Mouse (Mus musculus): ENCODE results near the gene Dst. TPM values are rescaled to one million over a fixed set of nuclear protein-coding genes. Genes with fewer than 3 reads are reported as not detected.
"Not testable (repeated sequence)": the region's sequence is repeated elsewhere in the genome, so short reads cannot be mapped to it uniquely, and the experiment has no call there.

Gene Dst
- polyA plus RNA-seq, 1 experiment from 2014 or later, result 15.6 TPM

GRCm38 (mm10) chr1:34299507-34299906, 391.5 kb downstream of the Dst start:
- H3K9me3 ChIP-seq (ENCODE audit: low read depth, low read length), result no peaks in the 10 kb centered on the region
- H3K27me3 ChIP-seq (ENCODE audit: insufficient read depth, low read length), result no peaks in the 10 kb centered on the region
- TF ChIP-seq CTCF (IDR thresholded peaks at IDR 0.05; ENCODE audit: low read depth), result no peak
- H3K4me2 ChIP-seq, result no peak overlapping the region
- peaks cover 18% of the 10 kb centered on the region; the same call in 1 of the 2 replicates for H3K36me3 ChIP-seq (ENCODE audit: insufficient read depth)
- 67% methylated on average over 13 of the region's 13 CpGs for WGBS
- DNase-seq (no peak), ATAC-seq (ENCODE audit: insufficient read depth) (no peak)
- no peak overlapping the region for H3K9ac ChIP-seq
- H3K27ac ChIP-seq (ENCODE audit: low read depth), result no peak overlapping the region
- H3K4me1 ChIP-seq (ENCODE audit: insufficient read depth), result 0 out of 2 replicates have a peak, but pooled peaks cover 3% of the 10 kb centered on the region
- no peak overlapping the region for H3K4me3 ChIP-seq (ENCODE audit: low read depth, low read length)

DNA sequence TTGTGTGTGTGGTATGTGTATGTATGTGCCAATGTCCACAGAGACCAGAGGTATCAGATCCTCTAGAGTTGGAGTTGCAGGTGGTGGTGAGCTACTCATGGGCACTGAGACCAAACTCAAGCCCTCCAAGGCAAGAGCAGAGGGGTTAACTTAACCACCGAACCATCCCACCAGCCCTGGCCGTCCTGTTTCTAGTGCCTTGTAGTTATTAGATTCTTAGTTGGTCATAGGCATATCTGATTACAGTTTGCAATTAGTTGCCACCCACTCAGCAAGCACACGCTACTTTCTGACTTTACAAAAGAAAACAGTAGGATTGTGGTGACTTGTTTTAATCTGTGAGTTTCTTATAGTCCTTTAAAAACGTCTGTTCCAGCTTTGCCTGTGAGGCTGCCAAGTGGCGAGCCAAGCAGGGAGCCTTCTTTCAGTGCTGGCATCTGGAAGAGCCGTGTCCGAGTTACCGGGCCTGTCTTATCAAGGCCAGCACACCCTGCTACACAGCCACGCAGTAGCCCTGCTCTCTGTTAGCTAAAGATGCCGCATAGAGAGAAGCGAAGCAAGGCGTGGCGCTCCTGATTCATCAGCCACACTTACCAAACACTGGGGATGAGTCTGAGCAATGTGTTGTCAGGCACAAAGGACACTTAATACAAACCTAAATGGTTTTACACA, 392.4 kb downstream of the Dst start:
- Histone ChIP-seq H3K27ac (ENCODE audit: low read depth) (no peak overlapping the region), H3K36me3 (ENCODE audit: insufficient read depth) (peaks cover 12% of the 10 kb centered on the region; the same call in 1 of the 2 replicates), H3K27me3 (ENCODE audit: insufficient read depth, low read length) (no peaks in the 10 kb centered on the region), H3K4me1 (ENCODE audit: insufficient read depth) (0 out of 2 replicates have a peak, but pooled peaks cover 3% of the 10 kb centered on the region), H3K4me2 (no peak overlapping the region), H3K9ac (no peak overlapping the region), H3K9me3 (ENCODE audit: low read depth, low read length) (no peaks in the 10 kb centered on the region), H3K4me3 (ENCODE audit: low read depth, low read length) (no peak overlapping the region)
- 69% methylated on average over 13 of the region's 13 CpGs for WGBS
- TF ChIP-seq CTCF (IDR thresholded peaks at IDR 0.05; ENCODE audit: low read depth), result no peak
- DNase-seq, result no peak
- peak; percentile 19 for ATAC-seq (ENCODE audit: insufficient read depth)

GRCm38 (mm10) chr1:34304227-34304626, 396.2 kb downstream of the Dst start:
- no peak overlapping the region for H3K4me2 ChIP-seq
- 77% methylated on average over 5 of the region's 5 CpGs for WGBS
- DNase-seq (no peak), ATAC-seq (ENCODE audit: insufficient read depth) (no peak)
- H3K4me3 ChIP-seq (ENCODE audit: low read depth, low read length), result no peak overlapping the region
- no peak overlapping the region for H3K9ac ChIP-seq
- no peaks in the 10 kb centered on the region for H3K9me3 ChIP-seq (ENCODE audit: low read depth, low read length)
- H3K36me3 ChIP-seq (ENCODE audit: insufficient read depth), result peaks cover 8% of the 10 kb centered on the region; the same call in 1 of the 2 replicates
- H3K27ac ChIP-seq (ENCODE audit: low read depth), result no peak overlapping the region
- no peaks in the 10 kb centered on the region for H3K4me1 ChIP-seq (ENCODE audit: insufficient read depth)
- H3K27me3 ChIP-seq (ENCODE audit: insufficient read depth, low read length), result no peaks in the 10 kb centered on the region
- TF ChIP-seq CTCF (IDR thresholded peaks at IDR 0.05; ENCODE audit: low read depth), result no peak

DNA sequence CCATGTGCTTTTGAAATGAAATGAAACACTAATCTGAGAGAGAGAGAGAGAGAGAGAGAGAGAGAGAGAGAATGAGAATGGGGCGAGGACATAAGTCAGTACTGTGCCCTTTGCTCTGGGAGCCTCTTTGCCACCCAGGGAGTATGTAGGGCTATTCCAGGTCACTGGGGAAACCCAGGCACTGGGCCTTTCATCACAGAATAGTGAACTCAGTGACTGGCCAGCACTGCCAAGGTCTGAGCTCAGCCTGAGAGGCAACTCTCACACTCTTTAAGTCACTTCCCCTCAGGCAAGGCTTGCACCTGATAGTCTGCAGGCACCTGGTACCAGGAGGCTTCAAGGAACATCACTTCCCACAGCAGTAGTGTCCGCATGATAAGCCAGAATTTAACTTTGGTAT, 398.7 kb downstream of the Dst start:
- H3K4me3 ChIP-seq (ENCODE audit: low read depth, low read length), result no peak overlapping the region
- no peak overlapping the region for H3K4me2 ChIP-seq
- DNase-seq (no peak), ATAC-seq (ENCODE audit: insufficient read depth) (no peak)
- no peaks in the 10 kb centered on the region for H3K9me3 ChIP-seq (ENCODE audit: low read depth, low read length)
- H3K27me3 ChIP-seq (ENCODE audit: insufficient read depth, low read length), result no peaks in the 10 kb centered on the region
- no peak for TF ChIP-seq CTCF (IDR thresholded peaks at IDR 0.05; ENCODE audit: low read depth)
- H3K27ac ChIP-seq (ENCODE audit: low read depth), result no peak overlapping the region
- WGBS, result 86% methylated on average over 2 of the region's 2 CpGs
- no peaks in the 10 kb centered on the region for H3K4me1 ChIP-seq (ENCODE audit: insufficient read depth)
- H3K36me3 ChIP-seq (ENCODE audit: insufficient read depth), result peaks cover 7% of the 10 kb centered on the region; the same call in 1 of the 2 replicates
- H3K9ac ChIP-seq, result no peak overlapping the region

DNA sequence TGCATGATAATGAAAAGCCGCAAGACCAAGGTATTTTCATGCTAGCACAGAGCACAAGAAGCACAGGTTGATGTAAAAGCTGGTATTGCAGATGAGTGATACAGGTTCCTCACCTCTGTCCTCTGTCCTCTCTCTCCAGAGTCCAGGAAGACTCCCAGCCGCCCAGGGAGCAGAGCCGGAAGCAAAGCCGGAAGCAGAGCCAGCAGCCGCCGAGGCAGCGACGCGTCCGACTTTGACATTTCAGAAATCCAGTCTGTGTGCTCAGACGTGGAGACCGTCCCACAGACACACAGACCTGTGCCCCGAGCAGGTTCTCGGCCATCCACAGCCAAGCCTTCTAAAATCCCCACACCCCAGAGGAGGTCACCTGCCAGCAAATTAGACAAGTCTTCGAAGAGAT, 399.2 kb downstream of the Dst start:
- Histone ChIP-seq H3K9me3 (ENCODE audit: low read depth, low read length) (no peaks in the 10 kb centered on the region), H3K4me1 (ENCODE audit: insufficient read depth) (no peaks in the 10 kb centered on the region), H3K27ac (ENCODE audit: low read depth) (no peak overlapping the region), H3K4me3 (ENCODE audit: low read depth, low read length) (no peak overlapping the region), H3K9ac (no peak overlapping the region), H3K4me2 (no peak overlapping the region), H3K27me3 (ENCODE audit: insufficient read depth, low read length) (no peaks in the 10 kb centered on the region), H3K36me3 (ENCODE audit: insufficient read depth) (0 out of 2 replicates have a peak, but pooled peaks cover 4% of the 10 kb centered on the region)
- no peak for TF ChIP-seq CTCF (IDR thresholded peaks at IDR 0.05; ENCODE audit: low read depth)
- WGBS, result 89% methylated on average over 15 of the region's 15 CpGs
- DNase-seq (no peak), ATAC-seq (ENCODE audit: insufficient read depth) (no peak)

- not testable (repeated sequence) for DNase-seq; H3K4me3 ChIP-seq (ENCODE audit: low read depth, low read length); H3K27ac ChIP-seq (ENCODE audit: low read depth); H3K4me1 ChIP-seq (ENCODE audit: insufficient read depth); H3K27me3 ChIP-seq (ENCODE audit: insufficient read depth, low read length); ATAC-seq (ENCODE audit: insufficient read depth); H3K9ac ChIP-seq; H3K4me2 ChIP-seq; H3K9me3 ChIP-seq (ENCODE audit: low read depth, low read length); H3K36me3 ChIP-seq (ENCODE audit: insufficient read depth)
- WGBS, result 93% methylated on average over 3 of the region's 3 CpGs
Observed at GRCm38 (mm10) chr1:34308841-34309240, 400.8 kb downstream of the Dst start.

DNA sequence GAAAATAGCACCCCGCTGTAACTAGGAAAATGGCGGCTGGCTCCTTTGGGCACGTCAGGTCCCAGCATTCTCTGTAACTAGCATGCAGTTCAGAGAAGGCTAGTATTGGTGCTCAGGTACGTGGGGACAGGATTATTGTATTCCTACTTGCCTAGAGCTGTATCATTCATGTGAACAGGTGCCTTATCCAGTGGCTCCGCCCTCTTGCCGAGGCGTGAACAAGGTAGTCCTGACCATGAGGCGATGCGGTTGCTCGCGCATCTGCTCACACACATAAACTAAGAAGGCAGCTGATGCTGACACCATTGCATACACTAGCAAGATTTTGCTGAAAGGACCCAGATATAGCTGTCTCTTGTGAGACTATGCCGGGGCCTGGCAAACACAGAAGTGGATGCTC, 401.4 kb downstream of the Dst start:
- 96% methylated on average over 12 of the region's 12 CpGs for WGBS
- no peak overlapping the region for H3K9ac ChIP-seq
- ATAC-seq (ENCODE audit: insufficient read depth) (no peak), DNase-seq (no peak)
- H3K4me2 ChIP-seq, result no peak overlapping the region
- H3K4me1 ChIP-seq (ENCODE audit: insufficient read depth), result no peaks in the 10 kb centered on the region
- H3K27ac ChIP-seq (ENCODE audit: low read depth), result no peak overlapping the region
- no peak overlapping the region for H3K4me3 ChIP-seq (ENCODE audit: low read depth, low read length)
- H3K27me3 ChIP-seq (ENCODE audit: insufficient read depth, low read length), result no peaks in the 10 kb centered on the region
- no peaks in the 10 kb centered on the region for H3K36me3 ChIP-seq (ENCODE audit: insufficient read depth)
- H3K9me3 ChIP-seq (ENCODE audit: low read depth, low read length), result no peaks in the 10 kb centered on the region
- TF ChIP-seq CTCF (IDR thresholded peaks at IDR 0.05; ENCODE audit: low read depth), result no peak
